Mouse (Mus musculus) intestine, embryonic 15.5 days (tissue): ENCODE measurements around the gene Nrf1. TPM values are rescaled to one million over a fixed set of nuclear protein-coding genes. Genes with fewer than 3 reads are reported as not detected.

Experiments
- ATAC-seq: fragments of 200-750 bp; cut with Nextera tagmentation; 2 replicates; pipeline ENCODE4 v1.8.0; 2017; ENCODE audit warnings: moderate TSS enrichment, moderate library complexity
- H3K27ac ChIP-seq: fragments of 300-500 bp; sonication (generic); 2 replicates; pipeline ENCODE4 v1.5.1; 2015; ENCODE audit warnings: mild to moderate bottlenecking, inconsistent platforms
- H3K27me3 ChIP-seq: fragments of 300-500 bp; sonication (generic); replicated peaks from 2 replicates; pipeline ENCODE4 v1.6.1; 2015; ENCODE audit warnings: inconsistent platforms
- H3K36me3 ChIP-seq: fragments of 300-500 bp; sonication (generic); 2 replicates; pipeline ENCODE4 v1.6.1; 2015; ENCODE audit warnings: inconsistent platforms
- H3K4me1 ChIP-seq: fragments of 300-500 bp; sonication (generic); replicated peaks from 2 replicates; pipeline ENCODE4 v1.6.1; 2015; ENCODE audit warnings: inconsistent platforms
- H3K4me2 ChIP-seq: fragments of 300-500 bp; sonication (generic); replicated peaks from 2 replicates; pipeline ENCODE4 v1.6.1; 2015; ENCODE audit warnings: mild to moderate bottlenecking, inconsistent platforms
- H3K4me3 ChIP-seq: fragments of 300-500 bp; sonication (generic); replicated peaks from 2 replicates; pipeline ENCODE4 v1.5.1; 2015; ENCODE audit warnings: inconsistent platforms
- H3K9ac ChIP-seq: fragments of 300-500 bp; sonication (generic); 2 replicates; pipeline ENCODE4 v1.6.1; 2015; ENCODE audit warnings: inconsistent platforms
- H3K9me3 ChIP-seq: fragments of 300-500 bp; sonication (generic); 2 replicates; pipeline ENCODE4 v1.6.1; 2016; ENCODE audit warnings: inconsistent platforms
- WGBS: fragments of 180-500 bp; shearing (Covaris S2); methylation state at CpG from one replicate; pipeline ENCODE4 v1.1.7; 2015; 5-methylcytosine and 5-hydroxymethylcytosine counted together
- polyA plus RNA-seq: library from polyadenylated mRNA; unstranded; fragments of >200 nt; fragmentation: Nextera tagmentation; extraction: Ambion mirVana; gene quantifications from 2 replicates; pipeline ENCODE4 v1.2.1, GENCODE M21; 2015

Gene Nrf1
- polyA plus RNA-seq, 1 experiment from 2014 or later: 40.9 TPM

- Histone ChIP-seq H3K4me3 (no peak overlapping the region), H3K4me1 (no peaks in the 10 kb centered on the region), H3K9ac (no peak overlapping the region), H3K27ac (no peak overlapping the region), H3K27me3 (no peaks in the 10 kb centered on the region), H3K36me3 (peaks cover 12% of the 10 kb centered on the region; the same call in 1 of the 2 replicates), H3K9me3 (no peaks in the 10 kb centered on the region), H3K4me2 (no peak overlapping the region)
- no peak for ATAC-seq
- WGBS: 97% methylated on average over 7 of the region's 7 CpGs
These were observed 78.3 kb downstream of the Nrf1 start for GRCm38 (mm10) chr6:30126060-30126459.

DNA sequence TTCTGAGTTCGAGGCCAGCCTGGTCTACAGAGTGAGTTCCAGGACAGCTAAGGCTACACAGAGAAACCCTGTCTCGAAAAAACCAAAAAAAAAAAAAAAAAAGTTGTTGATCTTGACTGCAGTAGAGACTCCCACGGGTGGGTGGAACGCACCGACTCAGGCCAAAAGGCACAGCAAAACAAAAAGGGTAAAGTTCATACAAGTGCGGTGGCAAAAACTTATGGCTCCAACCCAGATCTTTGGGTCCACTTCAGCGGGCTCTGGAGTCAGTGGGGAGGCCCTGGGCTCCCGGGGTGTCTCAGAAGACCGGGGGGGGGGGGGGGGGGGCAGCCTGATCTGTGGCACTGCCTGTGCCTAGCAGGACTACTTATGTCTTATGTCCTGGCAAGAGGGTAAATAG, 79.0 kb downstream of the Nrf1 start:
- Histone ChIP-seq H3K4me2 (no peak overlapping the region), H3K27me3 (no peaks in the 10 kb centered on the region), H3K4me3 (no peak overlapping the region), H3K36me3 (0 out of 2 replicates have a peak, but pooled peaks cover 6% of the 10 kb centered on the region), H3K9me3 (no peaks in the 10 kb centered on the region), H3K27ac (no peak overlapping the region), H3K9ac (no peak overlapping the region), H3K4me1 (no peaks in the 10 kb centered on the region)
- 87% methylated on average over 9 of the region's 9 CpGs for WGBS
- ATAC-seq: no peak

- H3K36me3 ChIP-seq: peaks cover 20% of the 10 kb centered on the region; the same call in 1 of the 2 replicates
- no peak overlapping the region for H3K9ac ChIP-seq
- H3K4me3 ChIP-seq: no peak overlapping the region
- WGBS: 72% methylated on average over 3 of the region's 3 CpGs
- H3K4me1 ChIP-seq: no peaks in the 10 kb centered on the region
- ATAC-seq: no peak
- H3K4me2 ChIP-seq: no peak overlapping the region
- no peak overlapping the region for H3K27ac ChIP-seq
- no peaks in the 10 kb centered on the region for H3K27me3 ChIP-seq
- H3K9me3 ChIP-seq: no peaks in the 10 kb centered on the region
These were observed 84.6 kb downstream of the Nrf1 start for GRCm38 (mm10) chr6:30132399-30132798.

GRCm38 (mm10) chr6:30135590-30135989, 87.8 kb downstream of the Nrf1 start:
- Histone ChIP-seq H3K27ac (no peak overlapping the region), H3K9ac (no peak overlapping the region), H3K36me3 (peaks cover 19% of the 10 kb centered on the region; the same call in 1 of the 2 replicates), H3K27me3 (no peaks in the 10 kb centered on the region), H3K4me1 (no peaks in the 10 kb centered on the region), H3K4me2 (no peak overlapping the region), H3K9me3 (no peaks in the 10 kb centered on the region), H3K4me3 (no peak overlapping the region)
- WGBS: 43% methylated on average over 3 of the region's 3 CpGs
- no peak for ATAC-seq

DNA sequence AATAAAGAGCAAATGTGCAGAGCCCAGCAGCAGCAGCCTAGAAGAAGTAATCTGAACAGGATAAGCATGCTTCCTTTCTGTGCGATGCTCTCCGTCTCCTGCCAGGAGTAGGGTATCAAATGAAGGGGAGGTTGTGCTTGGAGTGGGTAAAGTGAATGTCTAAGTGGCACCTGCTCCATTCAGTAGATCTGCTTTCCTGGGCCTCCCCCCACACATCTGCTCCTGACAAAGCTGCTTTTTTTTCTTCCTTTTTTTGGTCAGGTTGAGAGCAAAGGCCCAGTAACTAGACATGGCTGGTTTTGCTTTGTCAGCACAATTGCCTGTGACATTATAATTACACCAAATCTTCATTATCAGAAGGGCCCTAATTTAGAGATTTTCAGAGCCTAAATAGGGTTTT, 89.4 kb downstream of the Nrf1 start:
- H3K9ac ChIP-seq: no peak overlapping the region
- H3K4me3 ChIP-seq: no peak overlapping the region
- no peak for ATAC-seq
- no peaks in the 10 kb centered on the region for H3K27me3 ChIP-seq
- WGBS: 92% methylated on average over 2 of the region's 2 CpGs
- no peaks in the 10 kb centered on the region for H3K4me1 ChIP-seq
- no peak overlapping the region for H3K4me2 ChIP-seq
- peaks cover 19% of the 10 kb centered on the region for H3K36me3 ChIP-seq
- no peaks in the 10 kb centered on the region for H3K9me3 ChIP-seq
- no peak overlapping the region for H3K27ac ChIP-seq

- Histone ChIP-seq H3K4me1 (no peaks in the 10 kb centered on the region), H3K27ac (no peak overlapping the region), H3K27me3 (no peaks in the 10 kb centered on the region), H3K4me2 (no peak overlapping the region), H3K9me3 (no peaks in the 10 kb centered on the region), H3K36me3 (peaks cover 18% of the 10 kb centered on the region), H3K9ac (no peak overlapping the region), H3K4me3 (no peak overlapping the region)
- 87% methylated on average over 7 of the region's 7 CpGs for WGBS
- ATAC-seq: no peak
These were observed 91.7 kb downstream of the Nrf1 start for GRCm38 (mm10) chr6:30139329-30140045.

- no peak overlapping the region for H3K9ac ChIP-seq
- 93% methylated on average over 4 of the region's 4 CpGs for WGBS
- no peaks in the 10 kb centered on the region for H3K9me3 ChIP-seq
- H3K27me3 ChIP-seq: no peaks in the 10 kb centered on the region
- H3K4me1 ChIP-seq: no peaks in the 10 kb centered on the region
- no peak overlapping the region for H3K4me2 ChIP-seq
- H3K4me3 ChIP-seq: no peak overlapping the region
- ATAC-seq: no peak
- H3K36me3 ChIP-seq: peaks cover 8% of the 10 kb centered on the region
- no peak overlapping the region for H3K27ac ChIP-seq
These were observed 95.5 kb downstream of the Nrf1 start for GRCm38 (mm10) chr6:30143263-30143662.

DNA sequence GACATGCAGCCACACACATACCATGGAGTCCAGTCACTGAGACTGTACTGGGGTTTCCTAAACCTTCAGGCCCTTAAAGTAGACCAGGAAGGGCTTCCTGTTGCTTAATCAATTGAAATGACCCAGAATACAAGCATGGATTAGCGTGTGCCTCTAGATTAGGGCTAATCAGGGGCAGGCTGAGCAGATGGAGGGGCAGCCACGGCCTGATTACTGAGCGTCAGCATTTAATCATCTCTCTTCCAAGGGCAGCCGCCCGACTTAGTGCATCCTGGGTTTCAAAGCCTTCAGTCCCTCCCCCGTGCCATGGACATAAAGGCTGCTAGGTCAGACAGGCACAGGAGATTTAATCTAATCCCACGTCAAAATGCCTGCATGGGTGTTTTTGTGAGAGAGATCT, 99.3 kb downstream of the Nrf1 start:
- H3K9ac ChIP-seq: no peak overlapping the region
- peak; percentile 74; the same call in 1 of the 2 replicates for ATAC-seq
- H3K4me3 ChIP-seq: no peak overlapping the region
- H3K36me3 ChIP-seq: peaks cover 3% of the 10 kb centered on the region; the same call in 1 of the 2 replicates
- H3K27me3 ChIP-seq: no peaks in the 10 kb centered on the region
- no peaks in the 10 kb centered on the region for H3K4me1 ChIP-seq
- H3K27ac ChIP-seq: no peak overlapping the region
- H3K4me2 ChIP-seq: no peak overlapping the region
- WGBS: 66% methylated on average over 7 of the region's 7 CpGs
- H3K9me3 ChIP-seq: no peaks in the 10 kb centered on the region

- no peak overlapping the region for H3K9ac ChIP-seq
- H3K27me3 ChIP-seq: no peaks in the 10 kb centered on the region
- H3K4me2 ChIP-seq: no peak overlapping the region
- H3K4me1 ChIP-seq: no peaks in the 10 kb centered on the region
- H3K36me3 ChIP-seq: peaks cover 3% of the 10 kb centered on the region; the same call in 1 of the 2 replicates
- H3K4me3 ChIP-seq: no peak overlapping the region
- ATAC-seq: peak; percentile 43; the same call in 1 of the 2 replicates
- H3K27ac ChIP-seq: no peak overlapping the region
- 87% methylated on average over 6 of the region's 6 CpGs for WGBS
- H3K9me3 ChIP-seq: no peaks in the 10 kb centered on the region
These were observed 100.0 kb downstream of the Nrf1 start for GRCm38 (mm10) chr6:30147753-30148152.

GRCm38 (mm10) chr6:30150471-30150870, 102.7 kb downstream of the Nrf1 start:
- Histone ChIP-seq H3K36me3 (no peaks in the 10 kb centered on the region), H3K27me3 (no peaks in the 10 kb centered on the region), H3K9me3 (no peaks in the 10 kb centered on the region), H3K9ac (no peak overlapping the region), H3K4me1 (no peaks in the 10 kb centered on the region), H3K4me3 (no peak overlapping the region), H3K27ac (no peak overlapping the region), H3K4me2 (no peak overlapping the region)
- WGBS: 92% methylated on average over 8 of the region's 8 CpGs
- no peak for ATAC-seq

GRCm38 (mm10) chr6:30152163-30152562, 104.4 kb downstream of the Nrf1 start:
- Histone ChIP-seq H3K27ac (peak overlapping the region; percentile 32; the same call in 1 of the 2 replicates), H3K36me3 (no peaks in the 10 kb centered on the region), H3K4me2 (no peak overlapping the region), H3K27me3 (no peaks in the 10 kb centered on the region), H3K4me3 (no peak overlapping the region), H3K9me3 (no peaks in the 10 kb centered on the region), H3K9ac (no peak overlapping the region), H3K4me1 (no peaks in the 10 kb centered on the region)
- WGBS: 82% methylated on average over 12 of the region's 12 CpGs
- no peak for ATAC-seq

GRCm38 (mm10) chr6:30152649-30153048, 104.9 kb downstream of the Nrf1 start:
- WGBS: 52% methylated on average over 10 of the region's 10 CpGs
- Histone ChIP-seq H3K36me3 (no peaks in the 10 kb centered on the region), H3K4me1 (no peaks in the 10 kb centered on the region), H3K27me3 (no peaks in the 10 kb centered on the region), H3K4me2 (no peak overlapping the region), H3K9me3 (no peaks in the 10 kb centered on the region), H3K4me3 (no peak overlapping the region), H3K27ac (no peak overlapping the region), H3K9ac (no peak overlapping the region)
- ATAC-seq: no peak

DNA sequence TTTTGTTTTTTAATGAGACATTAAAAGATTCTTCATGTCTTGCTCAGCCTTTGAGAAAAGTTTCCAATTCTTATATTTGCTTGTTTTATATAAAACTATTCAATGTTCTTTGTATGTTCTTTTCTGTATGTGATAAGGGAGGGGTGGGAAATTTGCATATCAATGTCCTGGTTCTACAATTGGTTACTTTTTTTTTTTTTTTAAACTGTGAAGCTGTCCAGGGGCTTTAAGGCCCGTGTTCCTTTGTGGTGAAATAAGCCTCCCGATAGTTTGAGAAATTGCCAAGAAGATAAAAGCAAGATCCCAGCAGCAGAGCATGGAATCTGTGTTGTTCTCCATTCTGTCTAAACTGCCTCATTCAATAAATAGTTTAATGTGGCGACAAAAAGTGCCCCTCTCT, 105.3 kb downstream of the Nrf1 start:
- H3K27ac ChIP-seq: no peak overlapping the region
- no peaks in the 10 kb centered on the region for H3K36me3 ChIP-seq
- no peaks in the 10 kb centered on the region for H3K9me3 ChIP-seq
- no peak for ATAC-seq
- H3K27me3 ChIP-seq: no peaks in the 10 kb centered on the region
- H3K4me2 ChIP-seq: no peak overlapping the region
- H3K4me1 ChIP-seq: no peaks in the 10 kb centered on the region
- WGBS: 69% methylated on average over 3 of the region's 3 CpGs
- no peak overlapping the region for H3K4me3 ChIP-seq
- no peak overlapping the region for H3K9ac ChIP-seq
